Mouse (Mus musculus) right cerebral cortex, postnatal 4 days (tissue): Measurements from ENCODE around the gene Ptprg.
"Not testable (repeated sequence)": the region's sequence is repeated elsewhere in the genome, so short reads cannot be mapped to it uniquely, and the experiment has no call there.

ENCODE experiments used
- DNase-seq: peaks from one replicate; pipeline ENCODE4 v3.0.0-alpha.2; 2022

Ptprg gene

DNA sequence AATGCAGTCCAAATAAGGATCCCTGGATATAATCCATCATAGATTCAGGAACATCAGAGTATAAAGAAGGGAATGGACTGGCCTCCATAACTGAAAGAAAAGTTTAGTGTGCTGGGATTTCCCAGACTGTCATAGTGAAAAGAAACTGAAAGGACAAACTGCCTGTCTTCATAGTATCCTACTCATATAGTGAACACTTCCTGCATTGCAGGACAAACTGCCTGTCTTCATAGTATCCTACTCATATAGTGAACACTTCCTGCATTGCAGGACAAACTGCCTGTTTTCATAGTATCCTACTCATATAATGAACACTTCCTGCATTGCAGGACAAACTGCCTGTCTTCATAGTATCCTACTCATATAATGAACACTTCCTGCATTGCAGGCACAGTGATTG, 736.4 kb downstream of the Ptprg start:
- DNase-seq = not testable (repeated sequence)
